Mouse (Mus musculus): ENCODE data around the gene Tcf7.

DNA sequence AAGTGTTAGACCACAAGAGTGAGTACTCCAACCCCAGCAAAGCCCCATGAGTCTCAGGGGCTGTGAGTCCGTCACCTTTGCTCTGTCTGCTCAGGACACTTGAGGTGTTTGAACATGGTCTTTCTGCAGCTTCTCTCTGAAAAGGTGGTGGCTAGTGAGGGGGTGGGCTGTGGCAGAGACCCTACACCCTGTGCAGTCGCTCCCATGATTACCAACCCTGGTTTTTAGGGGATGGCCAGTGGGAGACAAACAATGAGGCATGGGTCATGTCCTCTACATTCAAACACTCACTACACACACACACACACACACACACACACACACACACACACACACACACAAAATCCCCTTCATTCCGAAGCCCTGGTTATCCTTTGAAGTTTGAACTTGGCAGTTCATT, 44.5 kb upstream of the Tcf7 start:
- no peak for TF ChIP-seq CTCF (IDR thresholded peaks at IDR 0.05; ENCODE audit: low read depth, low read length)
- no peak for TF ChIP-seq POLR2AphosphoS5 (IDR thresholded peaks at IDR 0.05; ENCODE audit: insufficient replicate concordance, low read depth, low read length)
- no peak for TF ChIP-seq GATA1 (IDR thresholded peaks at IDR 0.05; ENCODE audit: borderline replicate concordance, low read length)
